Mouse (Mus musculus): ENCODE results near the gene Mxra7.

GRCm38 (mm10) chr11:116827534-116828165 is at the start of gene Mxra7:
- TF ChIP-seq EP300 (optimal IDR thresholded peaks at IDR 0.05) = no peak
- TF ChIP-seq CTCF (IDR thresholded peaks at IDR 0.05; ENCODE audit: low read depth) = no peak
